Mouse (Mus musculus) thymus, postnatal 25 days (tissue): Measurements from ENCODE around the gene Prss36.
"Not testable (repeated sequence)": the region's sequence is repeated elsewhere in the genome, so short reads cannot be mapped to it uniquely, and the experiment has no call there.

Experiments used
- DNase-seq: peaks from one replicate; pipeline ENCODE4 v3.0.0; 2022

Prss36 gene

GRCm38 (mm10) chr7:127946470-127947023 is at the start of gene Prss36:
TSS of gene Prss36 (minus strand) at chr7:127946725.
- no peak for DNase-seq

GRCm38 (mm10) chr7:127993341-127993977 is 46.9 kb upstream of the Prss36 start, which contains the start of gene Pycard:
TSS of gene Pycard (minus strand) at chr7:127993867.
- peak; percentile 83 for DNase-seq

GRCm38 (mm10) chr7:127992488-127993340 is 46.2 kb upstream of the Prss36 start:
- DNase-seq, result no peak

GRCm38 (mm10) chr7:127991643-127992487 is 45.3 kb upstream of the Prss36 start:
- DNase-seq, result peak; percentile 87

GRCm38 (mm10) chr7:127988904-127989303 is 42.4 kb upstream of the Prss36 start:
- no peak for DNase-seq

- no peak for DNase-seq
Observed at GRCm38 (mm10) chr7:127980606-127981005, 34.1 kb upstream of the Prss36 start.

GRCm38 (mm10) chr7:127978856-127979255 is 32.3 kb upstream of the Prss36 start:
- no peak for DNase-seq

- DNase-seq, result no peak
Observed at GRCm38 (mm10) chr7:127974413-127974930, 27.9 kb upstream of the Prss36 start.

GRCm38 (mm10) chr7:127967922-127968828 is 21.6 kb upstream of the Prss36 start:
- DNase-seq, result peak; percentile 70

- DNase-seq, result peak; percentile 95
Observed at GRCm38 (mm10) chr7:127967004-127967921, 20.7 kb upstream of the Prss36 start, which contains the start of gene Fus. TSS of gene Fus (plus strand) at chr7:127967457.

- peak; percentile 28 for DNase-seq
Observed at GRCm38 (mm10) chr7:127966371-127966918, 19.9 kb upstream of the Prss36 start.

- DNase-seq, result no peak
Observed at GRCm38 (mm10) chr7:127959364-127959763, 12.8 kb upstream of the Prss36 start.

GRCm38 (mm10) chr7:127952864-127953581 is 6.5 kb upstream of the Prss36 start:
- peak; percentile 42 for DNase-seq

- no peak for DNase-seq
Observed at GRCm38 (mm10) chr7:127944614-127945013, 1.9 kb downstream of the Prss36 start.

GRCm38 (mm10) chr7:127942097-127942496 is 4.4 kb downstream of the Prss36 start:
- not testable (repeated sequence) for DNase-seq

- DNase-seq, result no peak
Observed at GRCm38 (mm10) chr7:127936216-127936884, 10.2 kb downstream of the Prss36 start.

GRCm38 (mm10) chr7:127935748-127936159 is 10.8 kb downstream of the Prss36 start:
- no peak for DNase-seq

- peak; percentile 97 for DNase-seq
Observed at GRCm38 (mm10) chr7:127935028-127935722, 11.3 kb downstream of the Prss36 start.
